Mouse (Mus musculus) E14TG2a.4 (cell line): ENCODE measurements at regions not wholly inside any gene's neighbourhood (a gene's known extent, or its start where the extent isn't known, plus 50 kb on each side); places are given as distances from the start of the nearest gene placed in this dataset.

Experiments used
- CTCF ChIP-seq: conservative IDR thresholded peaks from 2 replicates; pipeline ENCODE4 v1.5.1; 2014; ENCODE audit warnings: low read length
- NANOG ChIP-seq: IDR thresholded peaks from 2 replicates; pipeline ENCODE4 v1.6.1; 2014; ENCODE audit warnings: borderline replicate concordance, low read length, mixed read lengths

DNA sequence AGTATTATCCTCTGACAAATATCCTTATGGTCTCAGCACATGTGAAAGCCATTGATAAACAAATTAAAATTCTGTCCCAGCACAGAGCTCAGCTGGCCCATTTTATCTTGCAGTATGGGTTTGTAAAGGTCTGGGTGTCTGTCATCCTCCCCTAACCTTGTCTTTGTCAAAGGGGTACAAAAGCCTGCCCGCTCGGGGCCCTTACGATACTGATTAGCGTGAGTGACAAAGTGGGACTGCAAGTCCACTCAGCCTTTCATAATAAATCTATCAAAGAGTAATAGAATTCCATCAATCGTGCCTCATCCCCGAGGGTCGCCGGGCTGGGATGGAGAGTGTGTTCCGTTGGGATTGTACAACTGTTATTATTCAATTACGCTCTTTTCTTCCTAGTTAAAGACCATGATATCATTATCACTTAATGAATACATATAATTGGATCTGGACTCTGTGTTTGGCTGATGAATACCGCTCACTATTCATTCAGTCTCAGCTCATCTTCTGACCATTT is 82.0 kb upstream of the Foxd3 start:
- TF ChIP-seq CTCF (no peak), NANOG (no peak)
